Mouse (Mus musculus) heart, adult 2 months (tissue): ENCODE results near the gene Arf6. TPM values are rescaled to one million over a fixed set of nuclear protein-coding genes. Genes with fewer than 3 reads are reported as not detected.

Source experiments
- DNase-seq, 2 experiments: peaks; one replicate each; pipeline ENCODE4 v3.0.0; 2021
- H3K27ac ChIP-seq: fragments of 200-600 bp; 2 replicates; pipeline ENCODE4 v1.8.1; 2022
- H3K27me3 ChIP-seq: fragments of 200-500 bp; 2 replicates; pipeline ENCODE4 v1.6.1; 2012; ENCODE audit warnings: mild to moderate bottlenecking, low read length, inconsistent platforms, mixed read lengths; ENCODE audit not compliant: control insufficient read depth, insufficient read depth
- H3K36me3 ChIP-seq: fragments of 200-500 bp; 2 replicates; pipeline ENCODE4 v1.6.1; 2012; ENCODE audit warnings: low read length, inconsistent platforms; ENCODE audit not compliant: control insufficient read depth, insufficient read depth
- H3K4me1 ChIP-seq: fragments of 200-500 bp; 2 replicates; pipeline ENCODE4 v1.6.1; 2011; ENCODE audit warnings: low read length; ENCODE audit not compliant: control insufficient read depth, insufficient read depth
- H3K4me3 ChIP-seq: fragments of 200-600 bp; 2 replicates; pipeline ENCODE4 v1.8.1; 2022
- H3K79me2 ChIP-seq: fragments of 200-500 bp; replicated peaks from 2 replicates; pipeline ENCODE4 v1.6.1; 2012; ENCODE audit warnings: mild to moderate bottlenecking, inconsistent platforms, low read length, moderate library complexity, mixed read lengths; ENCODE audit not compliant: control insufficient read depth, insufficient read depth
- H3K9ac ChIP-seq: fragments of 200-500 bp; 2 replicates; pipeline ENCODE4 v1.6.1; 2012; ENCODE audit warnings: low read depth, mild to moderate bottlenecking, control low read depth, inconsistent platforms, low read length, mixed read lengths
- CTCF ChIP-seq: fragments of 200-600 bp; IDR thresholded peaks from 2 replicates; pipeline ENCODE4 v1.8.1; 2022; ENCODE audit warnings: antibody characterized with exemption, mild to moderate bottlenecking, moderate library complexity
- EP300 ChIP-seq: fragments of 200-500 bp; IDR thresholded peaks from 2 replicates; pipeline ENCODE4 v1.6.1; 2011; ENCODE audit warnings: low read depth, low read length, control low read depth; ENCODE audit not compliant: insufficient read depth
- POLR2A ChIP-seq: fragments of 200-500 bp; IDR thresholded peaks from 2 replicates; pipeline ENCODE4 v1.6.1; 2011; ENCODE audit warnings: mild to moderate bottlenecking, low read depth, low read length, control low read depth; ENCODE audit not compliant: insufficient read depth
- WGBS: fragments of 180-500 bp; shearing (Covaris S2); methylation state at CpG from one replicate; pipeline ENCODE4 v1.1.7; 2018; 5-methylcytosine and 5-hydroxymethylcytosine counted together
- intact Hi-C: fragments of 180-260 bp; cut with DNase I; formaldehyde crosslinking; loops from one replicate; pipeline ENCODE4 v1.15.1; 2025
- microRNA-seq, 2 experiments: library from miRNA; unstranded; fragments of <30 nt; microRNA quantifications; one replicate each; pipeline ENCODE4 v1.2.0; 2021
- polyA plus RNA-seq: library from polyadenylated mRNA; depleted of rRNA; stranded (reverse); fragments of >200 nt; gene quantifications from 2 replicates; pipeline ENCODE4 v1.2.3, GENCODE M21; 2012; rRNA removed
- total RNA-seq, 2 experiments: library from RNA; stranded (reverse); gene quantifications; 2 replicates each; pipeline ENCODE4 v1.2.3; 2021

Gene Arf6
- total and polyA plus RNA-seq, 3 experiments, result 30.3 to 38.7 (median 35.0) TPM

GRCm38 (mm10) chr12:69420716-69421115 is 48.8 kb downstream of the Arf6 start:
- Histone ChIP-seq H3K4me1 (peaks cover 9% of the 10 kb centered on the region), H3K9ac (no peak overlapping the region), H3K27me3 (no peaks in the 10 kb centered on the region), H3K79me2 (no peaks in the 10 kb centered on the region), H3K36me3 (no peaks in the 10 kb centered on the region; the same call in 1 of the 2 replicates), H3K27ac (no peak overlapping the region), H3K4me3 (no peak overlapping the region)
- intact Hi-C loops, result no loop called here
- TF ChIP-seq EP300 (no peak), CTCF (no peak)
- 56% methylated on average over 3 of the region's 3 CpGs for WGBS
- DNase-seq, result no peak

DNA sequence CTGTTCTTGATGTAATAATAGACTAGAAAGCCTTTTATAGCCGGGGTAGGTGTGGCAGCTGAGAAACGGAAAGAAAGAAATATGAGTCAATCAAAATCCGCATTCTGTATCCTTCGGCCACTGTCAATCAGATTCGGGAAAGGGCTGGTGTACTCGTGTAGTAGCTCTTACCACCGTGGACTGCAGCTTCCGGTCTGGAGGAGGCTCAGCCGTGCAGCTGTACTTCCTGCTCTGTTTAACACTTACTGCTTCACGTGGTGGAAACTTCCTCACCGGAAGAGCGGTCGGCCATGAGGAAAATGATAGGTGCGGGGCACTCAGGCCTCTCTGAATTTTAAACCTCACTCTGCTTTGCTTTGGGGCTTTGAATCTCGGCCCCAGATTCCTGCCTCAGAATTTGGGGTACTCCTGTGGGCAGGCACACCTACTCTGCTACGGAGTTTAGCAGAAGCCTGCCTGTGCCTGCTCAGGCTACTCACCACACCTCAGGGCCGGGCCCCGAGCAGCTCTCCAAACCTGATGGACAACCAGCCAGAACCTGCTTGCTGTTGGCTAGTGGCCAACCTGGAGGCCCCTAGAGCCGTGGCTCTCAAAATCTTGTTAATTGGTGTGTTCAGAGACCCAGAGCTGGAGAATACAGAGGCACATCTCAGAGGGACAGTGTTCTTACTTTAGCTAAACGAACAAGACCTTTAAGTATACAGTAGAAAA is 51.0 kb downstream of the Arf6 start:
- H3K79me2 ChIP-seq, result no peaks in the 10 kb centered on the region
- H3K36me3 ChIP-seq, result no peaks in the 10 kb centered on the region; the same call in 1 of the 2 replicates
- H3K27ac ChIP-seq, result peak overlapping the region; percentile 72
- H3K4me1 ChIP-seq, result peaks cover 7% of the 10 kb centered on the region
- DNase-seq, result peak; percentile 49 to 75
- no peaks in the 10 kb centered on the region for H3K27me3 ChIP-seq
- 39% methylated on average over 20 of the region's 20 CpGs for WGBS
- H3K9ac ChIP-seq, result no peak overlapping the region
- peak overlapping the region; percentile 17; the same call in 1 of the 2 replicates for H3K4me3 ChIP-seq
- no peak for TF ChIP-seq CTCF
- peak; percentile 92 for TF ChIP-seq EP300
- TF ChIP-seq POLR2A, result peak; percentile 51
- intact Hi-C loops, result loop anchor here (2.0 kb wide), 2 partner anchors 50 to 78 kb away; partner anchors contain the start of genes Arf6 and Gm9887

Small RNA genes within 50 kb of the gene (microRNA-seq; reads per million reads assigned to microRNA genes)
- 0 to 0.56 reads per million in 2 experiments for gene Gm47299
- gene Gm47305, result 0 reads per million in 2 experiments

Other genes with a start within 250 kb of the Arf6 start
- 1,000 to 10,000 TPM; 1,353 to 1,535 TPM for gene Rps29, start 213.0 kb upstream of the Arf6 start, total RNA-seq
- gene Rps29, start 213.0 kb upstream of the Arf6 start, polyA plus RNA-seq, result 945 and 1,207 TPM in 2 replicates
- not detected for gene Lrr1, start 203.3 kb upstream of the Arf6 start, total RNA-seq
- gene Lrr1, start 203.3 kb upstream of the Arf6 start, polyA plus RNA-seq, result not detected in 2 replicates
- gene Rpl36al, start 188.1 kb upstream of the Arf6 start, total RNA-seq, result 100 to 1,000 TPM; 196 to 230 TPM
- gene Rpl36al, start 188.1 kb upstream of the Arf6 start, polyA plus RNA-seq, result 91.2 and 92.2 TPM in 2 replicates
- gene Mgat2, start 188.0 kb upstream of the Arf6 start, total RNA-seq, result 10 to 100 TPM; 18.9 to 19.2 TPM
- gene Mgat2, start 188.0 kb upstream of the Arf6 start, polyA plus RNA-seq, result 6.5 and 10.6 TPM in 2 replicates
- 1 to 10 TPM; 2.2 to 3.1 TPM for gene Gm49383, start 175.0 kb upstream of the Arf6 start, total RNA-seq
- gene Gm49383, start 175.0 kb upstream of the Arf6 start, polyA plus RNA-seq, result 1.00 and 2.1 TPM in 2 replicates
- gene Dnaaf2, start 173.7 kb upstream of the Arf6 start, total RNA-seq, result under 1 TPM; 0.50 to 0.80 TPM
- 0.67 and 0.94 TPM in 2 replicates for gene Dnaaf2, start 173.7 kb upstream of the Arf6 start, polyA plus RNA-seq
- gene Gm49384, start 167.9 kb upstream of the Arf6 start, total RNA-seq, result 1 to 10 TPM; 1.7 to 1.8 TPM
- gene Gm49384, start 167.9 kb upstream of the Arf6 start, polyA plus RNA-seq, result not detected in 2 replicates
- gene Pole2, start 144.0 kb upstream of the Arf6 start, total RNA-seq, result under 1 TPM; 0.27 to 0.63 TPM
- gene Pole2, start 144.0 kb upstream of the Arf6 start, polyA plus RNA-seq, result 1.00 and 1.4 TPM in 2 replicates
- gene Klhdc1, start 131.0 kb upstream of the Arf6 start, total RNA-seq, result 10 to 100 TPM; 34.6 to 38.7 TPM
- gene Klhdc1, start 131.0 kb upstream of the Arf6 start, polyA plus RNA-seq, result 10.2 and 10.5 TPM in 2 replicates
- gene Klhdc2, start 75.5 kb upstream of the Arf6 start, total RNA-seq, result 100 to 1,000 TPM in 1 of 2 experiments, 10 to 100 TPM in 1; 93.1 to 114 TPM
- 46.7 and 81.4 TPM in 2 replicates for gene Klhdc2, start 75.5 kb upstream of the Arf6 start, polyA plus RNA-seq
- gene Nemf, start 15.0 kb upstream of the Arf6 start, total RNA-seq, result 10 to 100 TPM; 21.9 to 22.7 TPM
- gene Nemf, start 15.0 kb upstream of the Arf6 start, polyA plus RNA-seq, result 3.8 and 10.5 TPM in 2 replicates
- under 1 TPM; 0.39 to 0.84 TPM for gene Gm9887, start 308 bp downstream of the Arf6 start, total RNA-seq
- 0.80 TPM in 1 of 2 replicates, not detected in the other for gene Gm9887, start 308 bp downstream of the Arf6 start, polyA plus RNA-seq
- 1 to 10 TPM; 3.5 TPM for gene Vcpkmt, start 210.9 kb downstream of the Arf6 start, total RNA-seq
- 2.0 TPM in 2 replicates for gene Vcpkmt, start 210.9 kb downstream of the Arf6 start, polyA plus RNA-seq